Mouse (Mus musculus): Measurements from ENCODE around the gene Rdh5. TPM values are rescaled to one million over a fixed set of nuclear protein-coding genes. Genes with fewer than 3 reads are reported as not detected.

The Rdh5 gene
- polyA plus RNA-seq (2014; fragmentation: Nextera tagmentation; extraction: Ambion mirVana) = 7.7 and 11.5 TPM in 2 replicates

DNA sequence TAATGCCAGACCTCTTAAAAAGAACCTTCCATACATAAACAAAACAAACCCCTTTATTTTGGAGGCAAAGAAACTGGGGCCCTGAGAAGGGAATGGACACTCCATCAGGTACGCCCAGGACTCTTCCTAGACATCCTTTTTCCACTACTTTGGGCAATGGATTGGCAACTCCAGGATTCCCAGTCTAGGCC is at the start of gene Rdh5:
TSS of gene Rdh5 (minus strand) at position 67 of the 191 bp plus-strand sequence.
- Histone ChIP-seq H3K36me3 (ENCODE audit: control insufficient read depth, insufficient read depth, low read length) (peaks cover 12% of the 10 kb centered on the region), H3K4me3 (ENCODE audit: control insufficient read depth in 1 of 2, insufficient read depth in 1 of 2, low read depth in 1 of 2, low read length in 2 of 2) (peak within 1 kb of the TSS; percentile 83 to 93), H3K4me1 (ENCODE audit: control insufficient read depth in 2 of 2, insufficient read depth in 2 of 2, low read length in 2 of 2) (peaks cover 18 to 37% of the 10 kb centered on the region in 2 experiments), H3K4me2 (ENCODE audit: low read length) (peak within 1 kb of the TSS; percentile 85), H3K27ac (replicated peaks in 1 of 2; ENCODE audit: control insufficient read depth in 1 of 2, insufficient read depth in 1 of 2, low read depth in 2 of 2, low read length in 2 of 2) (peak within 1 kb of the TSS; percentile 93 to 94), H3K9ac (ENCODE audit: low read length) (peak within 1 kb of the TSS; percentile 86), H3K9me3 (ENCODE audit: control insufficient read depth, low read length) (no peaks in the 10 kb centered on the region), H3K27me3 (ENCODE audit: control insufficient read depth, insufficient read depth, low read length) (no peaks in the 10 kb centered on the region)
- ATAC-seq (ENCODE audit: insufficient number of reproducible peaks, insufficient read depth, low FRiP score, low read depth) = no peak
- WGBS = 13% methylated on average over 1 of the region's 1 CpGs

DNA sequence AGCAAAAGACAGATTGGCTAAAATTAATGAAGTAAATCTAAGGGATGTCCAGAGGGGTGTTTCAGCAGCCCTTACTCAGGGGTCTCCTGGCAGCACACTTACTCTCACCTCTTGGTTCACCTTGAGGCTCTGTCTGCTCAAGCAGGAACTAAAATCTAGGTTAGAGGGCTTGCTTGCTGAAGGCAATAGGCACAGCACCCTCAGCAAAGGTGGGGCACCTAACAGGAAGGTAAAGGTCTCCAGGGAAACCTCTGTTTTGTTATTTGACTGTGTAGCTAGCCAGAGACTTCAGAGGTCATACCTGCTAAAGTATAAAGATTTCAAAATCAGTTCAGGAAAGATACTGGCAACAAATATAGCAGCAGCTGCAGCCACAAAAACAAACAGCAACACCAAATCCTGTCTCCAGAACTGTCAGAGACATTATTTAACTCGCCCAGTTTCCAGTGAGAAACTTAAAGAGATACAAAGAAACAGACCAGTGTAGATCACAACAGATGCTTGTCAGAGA is 48.1 kb upstream of the Rdh5 start:
- Histone ChIP-seq H3K9ac (ENCODE audit: low read length) (no peak overlapping the region), H3K4me2 (ENCODE audit: low read length) (no peak overlapping the region), H3K36me3 (ENCODE audit: control insufficient read depth, insufficient read depth, low read length) (no peaks in the 10 kb centered on the region), H3K9me3 (ENCODE audit: control insufficient read depth, low read length) (no peaks in the 10 kb centered on the region), H3K4me1 (ENCODE audit: control insufficient read depth in 2 of 2, insufficient read depth in 2 of 2, low read length in 2 of 2) (no peaks in the 10 kb centered on the region), H3K4me3 (ENCODE audit: control insufficient read depth in 1 of 2, insufficient read depth in 1 of 2, low read depth in 1 of 2, low read length in 2 of 2) (no peak overlapping the region), H3K27me3 (ENCODE audit: control insufficient read depth, insufficient read depth, low read length) (no peaks in the 10 kb centered on the region), H3K27ac (replicated peaks in 1 of 2; ENCODE audit: control insufficient read depth in 1 of 2, insufficient read depth in 1 of 2, low read depth in 2 of 2, low read length in 2 of 2) (no peak overlapping the region)
- 46% methylated on average over 1 of the region's 1 CpGs for WGBS
- ATAC-seq (ENCODE audit: insufficient number of reproducible peaks, insufficient read depth, low FRiP score, low read depth) = no peak

DNA sequence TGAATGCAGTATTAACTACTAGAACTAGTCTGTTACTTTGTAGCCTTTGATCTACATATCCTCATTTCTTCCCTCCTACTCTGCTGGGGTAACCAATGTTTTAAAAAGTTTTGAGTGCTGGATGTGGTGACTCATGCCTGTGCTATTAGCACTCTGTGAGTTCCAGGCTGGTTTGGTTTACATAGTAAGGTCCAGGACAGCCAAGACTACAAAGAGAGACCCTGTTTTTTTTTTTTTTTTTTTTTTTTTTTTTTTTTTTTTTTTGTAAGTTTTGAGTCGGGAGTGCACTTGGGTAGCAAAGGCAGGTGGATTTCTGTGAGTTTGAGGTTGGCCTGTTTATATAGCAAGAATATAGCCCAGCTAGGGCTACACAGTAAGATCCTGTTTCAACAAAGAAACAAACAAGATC is 45.7 kb upstream of the Rdh5 start:
- Histone ChIP-seq H3K27me3 (ENCODE audit: control insufficient read depth, insufficient read depth, low read length) (no peaks in the 10 kb centered on the region), H3K4me1 (ENCODE audit: control insufficient read depth in 2 of 2, insufficient read depth in 2 of 2, low read length in 2 of 2) (no peaks in the 10 kb centered on the region), H3K9ac (ENCODE audit: low read length) (no peak overlapping the region), H3K9me3 (ENCODE audit: control insufficient read depth, low read length) (no peaks in the 10 kb centered on the region), H3K4me3 (ENCODE audit: control insufficient read depth in 1 of 2, insufficient read depth in 1 of 2, low read depth in 1 of 2, low read length in 2 of 2) (no peak overlapping the region), H3K36me3 (ENCODE audit: control insufficient read depth, insufficient read depth, low read length) (no peaks in the 10 kb centered on the region), H3K4me2 (ENCODE audit: low read length) (no peak overlapping the region), H3K27ac (replicated peaks in 1 of 2; ENCODE audit: control insufficient read depth in 1 of 2, insufficient read depth in 1 of 2, low read depth in 2 of 2, low read length in 2 of 2) (no peak overlapping the region)
- ATAC-seq (ENCODE audit: insufficient number of reproducible peaks, insufficient read depth, low FRiP score, low read depth) = no peak
- 22% methylated on average over 1 of the region's 1 CpGs for WGBS

DNA sequence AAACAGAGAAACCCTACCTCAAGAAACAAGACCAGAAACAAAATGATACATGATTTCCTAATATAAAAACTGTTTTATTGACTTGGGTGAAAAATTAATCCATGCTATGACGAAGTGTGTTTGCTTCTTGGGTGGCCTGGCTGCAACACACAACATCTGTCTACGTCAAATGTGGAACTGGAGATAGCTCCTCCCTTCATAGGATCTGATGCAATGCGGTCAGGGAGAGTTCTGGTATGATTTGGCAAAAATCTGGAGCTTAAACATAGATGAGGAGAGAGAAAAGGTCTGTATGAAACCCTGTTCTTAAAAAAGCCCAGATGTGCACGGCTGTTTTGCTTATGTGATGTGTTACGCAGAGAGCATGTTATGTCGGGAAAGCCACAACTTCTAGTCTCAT is 43.2 kb upstream of the Rdh5 start:
- Histone ChIP-seq H3K9ac (ENCODE audit: low read length) (no peak overlapping the region), H3K27ac (replicated peaks in 1 of 2; ENCODE audit: control insufficient read depth in 1 of 2, insufficient read depth in 1 of 2, low read depth in 2 of 2, low read length in 2 of 2) (no peak overlapping the region), H3K36me3 (ENCODE audit: control insufficient read depth, insufficient read depth, low read length) (no peaks in the 10 kb centered on the region), H3K4me3 (ENCODE audit: control insufficient read depth in 1 of 2, insufficient read depth in 1 of 2, low read depth in 1 of 2, low read length in 2 of 2) (no peak overlapping the region), H3K4me2 (ENCODE audit: low read length) (no peak overlapping the region), H3K4me1 (ENCODE audit: control insufficient read depth in 2 of 2, insufficient read depth in 2 of 2, low read length in 2 of 2) (no peaks in the 10 kb centered on the region), H3K9me3 (ENCODE audit: control insufficient read depth, low read length) (no peaks in the 10 kb centered on the region), H3K27me3 (ENCODE audit: control insufficient read depth, insufficient read depth, low read length) (no peaks in the 10 kb centered on the region)
- ATAC-seq (ENCODE audit: insufficient number of reproducible peaks, insufficient read depth, low FRiP score, low read depth) = no peak
- 86% methylated on average over 6 of the region's 6 CpGs for WGBS

DNA sequence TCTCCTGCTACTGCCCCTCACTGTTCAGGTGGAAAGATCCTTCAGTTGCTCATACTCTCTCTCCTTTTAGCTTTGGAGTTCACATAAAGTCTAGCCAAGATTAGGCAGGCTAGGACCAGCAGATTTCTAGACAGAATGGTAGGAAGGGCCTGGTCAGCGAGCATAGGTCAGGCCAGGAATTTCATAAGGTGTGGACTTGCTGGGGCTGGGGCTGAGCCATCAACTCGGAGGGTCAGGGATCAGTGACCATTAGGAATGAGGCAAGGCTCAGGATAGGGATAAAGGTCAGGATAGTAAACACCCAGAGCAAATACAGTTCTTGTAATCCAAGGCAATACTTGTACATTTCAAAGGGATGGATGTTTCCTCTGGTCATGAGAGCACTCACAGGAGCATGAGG is 42.3 kb upstream of the Rdh5 start:
- no peak overlapping the region for H3K9ac ChIP-seq (ENCODE audit: low read length)
- H3K36me3 ChIP-seq (ENCODE audit: control insufficient read depth, insufficient read depth, low read length) = no peaks in the 10 kb centered on the region
- no peak overlapping the region for H3K4me2 ChIP-seq (ENCODE audit: low read length)
- H3K9me3 ChIP-seq (ENCODE audit: control insufficient read depth, low read length) = no peaks in the 10 kb centered on the region
- 63% methylated on average over 2 of the region's 2 CpGs for WGBS
- H3K27ac ChIP-seq (replicated peaks in 1 of 2; ENCODE audit: control insufficient read depth in 1 of 2, insufficient read depth in 1 of 2, low read depth in 2 of 2, low read length in 2 of 2) = no peak overlapping the region
- H3K4me3 ChIP-seq (ENCODE audit: control insufficient read depth in 1 of 2, insufficient read depth in 1 of 2, low read depth in 1 of 2, low read length in 2 of 2) = no peak overlapping the region
- H3K4me1 ChIP-seq (ENCODE audit: control insufficient read depth in 2 of 2, insufficient read depth in 2 of 2, low read length in 2 of 2) = no peaks in the 10 kb centered on the region; a peak in 1 of 4 replicates
- no peak for ATAC-seq (ENCODE audit: insufficient number of reproducible peaks, insufficient read depth, low FRiP score, low read depth)
- H3K27me3 ChIP-seq (ENCODE audit: control insufficient read depth, insufficient read depth, low read length) = no peaks in the 10 kb centered on the region

DNA sequence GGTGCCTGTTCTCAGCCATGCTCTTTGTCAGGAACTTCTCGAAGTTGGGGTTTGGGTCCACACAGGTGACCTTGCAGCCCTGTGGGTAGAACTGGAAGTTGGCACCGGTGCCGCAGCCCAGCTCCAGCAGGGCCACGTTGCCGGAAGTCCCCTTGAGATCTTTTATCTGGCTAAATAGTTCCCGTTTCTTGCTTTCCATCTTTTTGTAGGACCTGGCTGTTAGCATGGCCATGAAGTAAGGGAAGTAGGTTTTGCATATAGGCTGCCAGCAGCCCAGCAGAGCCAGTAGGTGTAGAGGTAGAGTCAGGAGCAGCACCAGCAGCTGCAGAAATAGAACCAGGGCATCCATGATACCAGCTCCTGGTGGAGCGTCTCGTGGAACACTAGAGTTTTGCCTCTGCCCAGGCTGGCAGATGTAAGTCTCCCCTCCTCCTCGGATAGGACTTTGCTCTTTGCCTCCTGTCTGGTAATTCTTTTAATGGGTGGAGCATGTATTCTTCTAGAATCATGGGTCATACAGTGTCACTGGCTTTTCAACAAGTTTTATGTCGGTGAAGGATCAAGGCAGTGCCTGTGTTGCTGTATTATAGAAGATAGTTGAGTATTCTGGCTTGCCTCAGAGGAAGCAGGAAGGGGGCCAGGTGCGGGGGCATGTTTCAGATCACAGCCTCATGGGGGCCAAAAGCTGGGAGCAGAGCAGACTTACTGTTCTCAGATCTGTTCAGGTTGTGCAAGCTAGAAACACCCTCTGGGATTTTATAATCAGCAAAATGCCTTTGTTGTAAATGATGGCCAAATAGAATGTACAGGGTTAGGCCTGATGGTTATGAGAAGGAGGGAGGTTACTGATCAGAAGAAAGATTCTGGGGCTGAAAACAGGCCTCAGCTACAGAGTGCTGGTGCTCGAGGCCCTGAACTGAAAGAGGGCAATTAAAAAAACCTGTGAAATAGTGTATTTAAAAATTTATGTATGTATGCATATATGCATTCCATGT is 38.2 kb upstream of the Rdh5 start, which contains the start of gene Mettl7b:
TSS of gene Mettl7b (minus strand) at position 399 of the 995 bp plus-strand sequence.
- H3K9ac ChIP-seq (ENCODE audit: low read length) = no peak within 1 kb of the TSS
- no peaks in the 10 kb centered on the region; a peak in 1 of 4 replicates for H3K4me1 ChIP-seq (ENCODE audit: control insufficient read depth in 2 of 2, insufficient read depth in 2 of 2, low read length in 2 of 2)
- H3K4me2 ChIP-seq (ENCODE audit: low read length) = no peak within 1 kb of the TSS
- H3K4me3 ChIP-seq (ENCODE audit: control insufficient read depth in 1 of 2, insufficient read depth in 1 of 2, low read depth in 1 of 2, low read length in 2 of 2) = no peak within 1 kb of the TSS
- H3K36me3 ChIP-seq (ENCODE audit: control insufficient read depth, insufficient read depth, low read length) = no peaks in the 10 kb centered on the region
- no peaks in the 10 kb centered on the region for H3K9me3 ChIP-seq (ENCODE audit: control insufficient read depth, low read length)
- H3K27me3 ChIP-seq (ENCODE audit: control insufficient read depth, insufficient read depth, low read length) = no peaks in the 10 kb centered on the region; the same call in 1 of the 2 replicates
- ATAC-seq (ENCODE audit: insufficient number of reproducible peaks, insufficient read depth, low FRiP score, low read depth) = no peak
- H3K27ac ChIP-seq (replicated peaks in 1 of 2; ENCODE audit: control insufficient read depth in 1 of 2, insufficient read depth in 1 of 2, low read depth in 2 of 2, low read length in 2 of 2) = no peak within 1 kb of the TSS
- WGBS = 64% methylated on average over 12 of the region's 12 CpGs

DNA sequence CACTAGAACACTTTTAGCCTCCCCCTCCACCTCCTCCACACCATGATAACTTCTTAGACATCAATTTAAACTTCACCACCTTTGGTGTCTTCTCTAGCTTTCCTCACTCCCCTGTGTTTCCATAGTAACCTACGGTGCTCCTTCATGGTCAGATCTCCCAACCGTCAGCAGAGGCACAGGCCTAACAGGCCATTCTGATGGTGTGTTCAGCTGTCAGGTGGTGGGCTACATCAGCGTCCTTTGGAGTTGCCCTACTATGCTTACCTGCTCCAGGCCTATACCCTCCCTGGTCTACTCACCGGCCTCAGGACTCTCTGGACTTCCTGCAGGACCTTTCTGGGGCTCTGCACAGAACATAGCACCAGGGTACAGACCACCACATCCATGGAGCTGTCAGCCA is 37.5 kb upstream of the Rdh5 start:
- no peak for ATAC-seq (ENCODE audit: insufficient number of reproducible peaks, insufficient read depth, low FRiP score, low read depth)
- H3K4me3 ChIP-seq (ENCODE audit: control insufficient read depth in 1 of 2, insufficient read depth in 1 of 2, low read depth in 1 of 2, low read length in 2 of 2) = no peak overlapping the region
- no peaks in the 10 kb centered on the region for H3K9me3 ChIP-seq (ENCODE audit: control insufficient read depth, low read length)
- no peak overlapping the region for H3K27ac ChIP-seq (replicated peaks in 1 of 2; ENCODE audit: control insufficient read depth in 1 of 2, insufficient read depth in 1 of 2, low read depth in 2 of 2, low read length in 2 of 2)
- no peaks in the 10 kb centered on the region for H3K36me3 ChIP-seq (ENCODE audit: control insufficient read depth, insufficient read depth, low read length)
- WGBS = 62% methylated on average over 4 of the region's 4 CpGs
- H3K9ac ChIP-seq (ENCODE audit: low read length) = no peak overlapping the region
- no peaks in the 10 kb centered on the region; a peak in 1 of 4 replicates for H3K4me1 ChIP-seq (ENCODE audit: control insufficient read depth in 2 of 2, insufficient read depth in 2 of 2, low read length in 2 of 2)
- H3K4me2 ChIP-seq (ENCODE audit: low read length) = no peak overlapping the region
- H3K27me3 ChIP-seq (ENCODE audit: control insufficient read depth, insufficient read depth, low read length) = no peaks in the 10 kb centered on the region; the same call in 1 of the 2 replicates
